Mouse (Mus musculus): ENCODE measurements around the gene Sema3g. TPM values are rescaled to one million over a fixed set of nuclear protein-coding genes. Genes with fewer than 3 reads are reported as not detected.

The Sema3g gene
- polyA plus RNA-seq, 1 experiment from 2014 or later, result 0.06 TPM

GRCm38 (mm10) chr14:31205562-31206467, 11.8 kb upstream of the Sema3g start:
- ATAC-seq, result peak; percentile 35
- H3K27me3 ChIP-seq (ENCODE audit: insufficient read depth, low read length), result no peaks in the 10 kb centered on the region
- peak overlapping the region; percentile 89 for H3K9ac ChIP-seq (replicated peaks)
- no peaks in the 10 kb centered on the region for H3K9me3 ChIP-seq (ENCODE audit: low read length)
- H3K4me2 ChIP-seq (ENCODE audit: low read depth, low read length), result peak overlapping the region; percentile 83
- peaks cover 28% of the 10 kb centered on the region for H3K36me3 ChIP-seq (replicated peaks; ENCODE audit: insufficient read depth, low read length)
- WGBS (ENCODE audit: insufficient replicate concordance), result under 1% methylated on average over 39 of the region's 39 CpGs
- H3K27ac ChIP-seq (ENCODE audit: low read depth), result peak overlapping the region; percentile 95
- H3K4me1 ChIP-seq (ENCODE audit: insufficient read depth), result peaks cover 31% of the 10 kb centered on the region
- peak overlapping the region; percentile 83 for H3K4me3 ChIP-seq (ENCODE audit: low read depth, low read length)
- TF ChIP-seq EP300 (IDR thresholded peaks at IDR 0.05; ENCODE audit: low read depth), result no peak
- no peak for TF ChIP-seq CTCF (IDR thresholded peaks at IDR 0.05; ENCODE audit: low read depth)
- DNase-seq, result peak; percentile 66

GRCm38 (mm10) chr14:31206472-31206981, 11.1 kb upstream of the Sema3g start:
- Histone ChIP-seq H3K9me3 (ENCODE audit: low read length) (no peaks in the 10 kb centered on the region), H3K4me2 (ENCODE audit: low read depth, low read length) (peak overlapping the region; percentile 83), H3K36me3 (replicated peaks; ENCODE audit: insufficient read depth, low read length) (peaks cover 25% of the 10 kb centered on the region), H3K4me1 (ENCODE audit: insufficient read depth) (peaks cover 31% of the 10 kb centered on the region), H3K4me3 (ENCODE audit: low read depth, low read length) (peak overlapping the region; percentile 83), H3K9ac (replicated peaks) (peak overlapping the region; percentile 89), H3K27ac (ENCODE audit: low read depth) (peak overlapping the region; percentile 95), H3K27me3 (ENCODE audit: insufficient read depth, low read length) (no peaks in the 10 kb centered on the region)
- WGBS (ENCODE audit: insufficient replicate concordance), result under 1% methylated on average over 30 of the region's 48 CpGs
- DNase-seq (peak; percentile 98), ATAC-seq (peak; percentile 78)
- TF ChIP-seq CTCF (IDR thresholded peaks at IDR 0.05; ENCODE audit: low read depth) (no peak), EP300 (IDR thresholded peaks at IDR 0.05; ENCODE audit: low read depth) (no peak)

- 73% methylated on average over 13 of the region's 13 CpGs for WGBS (ENCODE audit: insufficient replicate concordance)
- peaks cover 35% of the 10 kb centered on the region for H3K4me1 ChIP-seq (ENCODE audit: insufficient read depth)
- DNase-seq (no peak), ATAC-seq (peak; percentile 57)
- no peak for TF ChIP-seq CTCF (IDR thresholded peaks at IDR 0.05; ENCODE audit: low read depth)
- no peak for TF ChIP-seq EP300 (IDR thresholded peaks at IDR 0.05; ENCODE audit: low read depth)
- peaks cover 18% of the 10 kb centered on the region for H3K36me3 ChIP-seq (replicated peaks; ENCODE audit: insufficient read depth, low read length)
- peak overlapping the region; percentile 89 for H3K9ac ChIP-seq (replicated peaks)
- peak overlapping the region; percentile 83 for H3K4me3 ChIP-seq (ENCODE audit: low read depth, low read length)
- peak overlapping the region; percentile 95 for H3K27ac ChIP-seq (ENCODE audit: low read depth)
- no peaks in the 10 kb centered on the region for H3K9me3 ChIP-seq (ENCODE audit: low read length)
- peak overlapping the region; percentile 83 for H3K4me2 ChIP-seq (ENCODE audit: low read depth, low read length)
- no peaks in the 10 kb centered on the region for H3K27me3 ChIP-seq (ENCODE audit: insufficient read depth, low read length)
Observed at GRCm38 (mm10) chr14:31207070-31207830, 10.4 kb upstream of the Sema3g start.

- WGBS (ENCODE audit: insufficient replicate concordance), result 52% methylated on average over 2 of the region's 2 CpGs
- ATAC-seq (no peak), DNase-seq (no peak)
- no peaks in the 10 kb centered on the region for H3K9me3 ChIP-seq (ENCODE audit: low read length)
- H3K9ac ChIP-seq (replicated peaks), result peak within 1 kb of the TSS; percentile 89; the same call in 1 of the 2 replicates
- H3K27me3 ChIP-seq (ENCODE audit: insufficient read depth, low read length), result no peaks in the 10 kb centered on the region
- peak within 1 kb of the TSS; percentile 95; the same call in 1 of the 2 replicates for H3K27ac ChIP-seq (ENCODE audit: low read depth)
- TF ChIP-seq EP300 (IDR thresholded peaks at IDR 0.05; ENCODE audit: low read depth) (no peak), CTCF (IDR thresholded peaks at IDR 0.05; ENCODE audit: low read depth) (no peak)
- peaks cover 40% of the 10 kb centered on the region for H3K4me1 ChIP-seq (ENCODE audit: insufficient read depth)
- peaks cover 12% of the 10 kb centered on the region for H3K36me3 ChIP-seq (replicated peaks; ENCODE audit: insufficient read depth, low read length)
- H3K4me2 ChIP-seq (ENCODE audit: low read depth, low read length), result peak within 1 kb of the TSS; percentile 83
- peak within 1 kb of the TSS; percentile 83 for H3K4me3 ChIP-seq (ENCODE audit: low read depth, low read length)
Observed at GRCm38 (mm10) chr14:31208084-31208483, 9.6 kb upstream of the Sema3g start, which contains the start of gene Tnnc1. Gene Tnnc1 (plus strand): TSS chr14:31208312.

GRCm38 (mm10) chr14:31209133-31209557, 8.5 kb upstream of the Sema3g start:
- Histone ChIP-seq H3K4me1 (ENCODE audit: insufficient read depth) (peaks cover 46% of the 10 kb centered on the region), H3K4me3 (ENCODE audit: low read depth, low read length) (no peak overlapping the region), H3K27me3 (ENCODE audit: insufficient read depth, low read length) (no peaks in the 10 kb centered on the region)

More at GRCm38 (mm10) chr14:31209133-31209557, 8.5 kb upstream of the Sema3g start:
- Histone ChIP-seq H3K9me3 (ENCODE audit: low read length) (no peaks in the 10 kb centered on the region), H3K4me2 (ENCODE audit: low read depth, low read length) (no peak overlapping the region), H3K9ac (replicated peaks) (no peak overlapping the region), H3K36me3 (replicated peaks; ENCODE audit: insufficient read depth, low read length) (peaks cover 2% of the 10 kb centered on the region), H3K27ac (ENCODE audit: low read depth) (no peak overlapping the region)
- ATAC-seq, result no peak
- WGBS (ENCODE audit: insufficient replicate concordance), result 63% methylated on average over 4 of the region's 4 CpGs
- DNase-seq, result no peak
- TF ChIP-seq CTCF (IDR thresholded peaks at IDR 0.05; ENCODE audit: low read depth) (no peak), EP300 (IDR thresholded peaks at IDR 0.05; ENCODE audit: low read depth) (no peak)
